ENCODE assay signal across 8 mouse cellular contexts in the genomic region with DNA sequence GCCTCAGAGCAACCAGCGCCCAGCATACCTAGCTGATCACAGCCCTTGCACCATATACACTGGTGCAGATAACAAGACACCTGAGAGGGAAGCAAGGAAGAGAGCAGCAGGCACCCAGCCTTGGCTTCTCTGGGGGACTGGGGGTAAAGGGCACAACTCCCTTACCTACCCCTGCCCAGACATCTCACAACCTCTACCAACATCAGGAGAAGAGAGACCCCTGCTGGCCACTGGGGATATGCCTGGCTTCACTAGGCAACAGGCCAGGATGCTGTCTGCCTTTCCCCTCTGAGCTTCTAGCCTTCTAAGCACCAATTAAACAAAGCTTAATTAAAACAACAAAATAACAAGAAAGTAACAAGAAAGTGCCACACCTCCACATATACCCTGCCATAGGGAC. TPM values are rescaled to one million over a fixed set of nuclear protein-coding genes. Genes with fewer than 3 reads are reported as not detected.
DNase-seq lines count a peak whose midpoint lies in the region; ATAC-seq lines count a peak whose summit lies in the region.

No protein-coding gene starts in this region.

- no peak overlapping the region for H3K27ac ChIP-seq in midbrain, embryonic 11.5 days (ENCODE audit: low read depth, low read length)
- H3K27ac ChIP-seq in midbrain, embryonic 15.5 days, result no peak overlapping the region
- no peak overlapping the region for H3K27ac ChIP-seq in embryonic facial prominence, embryonic 11.5 days (replicated peaks; ENCODE audit: low read depth, low read length)
- no peak overlapping the region for H3K27ac ChIP-seq in liver, embryonic 11.5 days (ENCODE audit: low read depth, low read length)

- no peaks in the 10 kb centered on the region for H3K4me1 ChIP-seq in midbrain, embryonic 11.5 days (ENCODE audit: control insufficient read depth, insufficient read depth, low read length)
- peaks cover 13% of the 10 kb centered on the region for H3K4me1 ChIP-seq in midbrain, embryonic 15.5 days
- H3K4me1 ChIP-seq in embryonic facial prominence, embryonic 11.5 days (ENCODE audit: control insufficient read depth, insufficient read depth, low read length), result no peaks in the 10 kb centered on the region
- H3K4me1 ChIP-seq in liver, embryonic 11.5 days (replicated peaks; ENCODE audit: control insufficient read depth, insufficient read depth, low read length), result no peaks in the 10 kb centered on the region

- DNase-seq in midbrain, embryonic 11.5 days (ENCODE audit: low spot score, missing footprints), result peak; percentile 93
- DNase-seq in adrenal gland, postnatal 14 days, result peak; percentile 67
- peak; percentile 65 for DNase-seq in embryonic facial prominence, embryonic 11.5 days (ENCODE audit: low spot score)
- DNase-seq in kidney, adult 9 months, result peak; percentile 46
- peak; percentile 54 for DNase-seq in liver, embryonic 11.5 days (ENCODE audit: low spot score)
- DNase-seq in retina, postnatal 7 days (ENCODE audit: low read depth, low spot score), result peak; percentile 17

- H3K9ac ChIP-seq in midbrain, embryonic 11.5 days (ENCODE audit: low read length), result no peak overlapping the region
- no peak overlapping the region for H3K9ac ChIP-seq in midbrain, embryonic 15.5 days
- H3K9ac ChIP-seq in embryonic facial prominence, embryonic 11.5 days (replicated peaks; ENCODE audit: low read length), result no peak overlapping the region
- H3K9ac ChIP-seq in liver, embryonic 11.5 days (ENCODE audit: low read depth, low read length), result no peak overlapping the region

- no peak overlapping the region for H3K4me2 ChIP-seq in midbrain, embryonic 11.5 days
- no peak overlapping the region for H3K4me2 ChIP-seq in midbrain, embryonic 15.5 days
- no peak overlapping the region for H3K4me2 ChIP-seq in embryonic facial prominence, embryonic 11.5 days (ENCODE audit: low read depth, low read length)
- no peak overlapping the region for H3K4me2 ChIP-seq in liver, embryonic 11.5 days

- no peak overlapping the region for H3K4me3 ChIP-seq in midbrain, embryonic 11.5 days (ENCODE audit: low read depth, low read length)
- no peak overlapping the region for H3K4me3 ChIP-seq in midbrain, embryonic 15.5 days
- no peak overlapping the region for H3K4me3 ChIP-seq in embryonic facial prominence, embryonic 11.5 days (ENCODE audit: low read depth, low read length)
- H3K4me3 ChIP-seq in liver, embryonic 11.5 days (ENCODE audit: low read depth, low read length), result no peak overlapping the region

- no peaks in the 10 kb centered on the region for H3K9me3 ChIP-seq in midbrain, embryonic 11.5 days (ENCODE audit: control insufficient read depth, low read length)
- no peaks in the 10 kb centered on the region for H3K9me3 ChIP-seq in midbrain, embryonic 15.5 days
- no peaks in the 10 kb centered on the region for H3K9me3 ChIP-seq in embryonic facial prominence, embryonic 11.5 days (replicated peaks; ENCODE audit: control insufficient read depth, low read length)
- H3K9me3 ChIP-seq in liver, embryonic 11.5 days (ENCODE audit: control insufficient read depth, low read length), result no peaks in the 10 kb centered on the region

- WGBS in midbrain, embryonic 11.5 days, result 93% methylated on average over 1 of the region's 1 CpGs
- 100% methylated on average over 1 of the region's 1 CpGs for WGBS in midbrain, embryonic 15.5 days
- WGBS in embryonic facial prominence, embryonic 11.5 days, result 89% methylated on average over 1 of the region's 1 CpGs
- WGBS in liver, embryonic 11.5 days, result 91% methylated on average over 1 of the region's 1 CpGs

- no peaks in the 10 kb centered on the region for H3K36me3 ChIP-seq in midbrain, embryonic 11.5 days (ENCODE audit: control insufficient read depth, insufficient read depth, low read length)
- peaks cover 25% of the 10 kb centered on the region; the same call in 1 of the 2 replicates for H3K36me3 ChIP-seq in midbrain, embryonic 15.5 days (replicated peaks)
- no peaks in the 10 kb centered on the region for H3K36me3 ChIP-seq in embryonic facial prominence, embryonic 11.5 days (replicated peaks; ENCODE audit: control insufficient read depth, insufficient read depth, low read depth, low read length)
- H3K36me3 ChIP-seq in liver, embryonic 11.5 days (ENCODE audit: control insufficient read depth, insufficient read depth, low read length), result no peaks in the 10 kb centered on the region

- peak; percentile 54; the same call in 1 of the 2 replicates for ATAC-seq in midbrain, embryonic 11.5 days (ENCODE audit: low FRiP score)
- ATAC-seq in midbrain, embryonic 15.5 days (replicated peaks), result no peak
- ATAC-seq in embryonic facial prominence, embryonic 11.5 days (replicated peaks; ENCODE audit: insufficient number of reproducible peaks, low FRiP score, low TSS enrichment, low read depth), result no peak
- no peak for ATAC-seq in liver, embryonic 11.5 days (replicated peaks; ENCODE audit: low FRiP score)
- no peak for ATAC-seq in erythroid progenitor cell, adult 5-6 weeks (replicated peaks; ENCODE audit: low FRiP score, poor library complexity, severe bottlenecking)

- H3K27me3 ChIP-seq in midbrain, embryonic 11.5 days (ENCODE audit: control insufficient read depth, insufficient read depth, low read length), result no peaks in the 10 kb centered on the region
- no peaks in the 10 kb centered on the region for H3K27me3 ChIP-seq in midbrain, embryonic 15.5 days (replicated peaks)
- no peaks in the 10 kb centered on the region for H3K27me3 ChIP-seq in embryonic facial prominence, embryonic 11.5 days (ENCODE audit: control insufficient read depth, insufficient read depth, low read length)
- peaks cover 2% of the 10 kb centered on the region; the same call in 1 of the 2 replicates for H3K27me3 ChIP-seq in liver, embryonic 11.5 days (replicated peaks; ENCODE audit: control insufficient read depth, insufficient read depth, low read length)

RNA-seq across cellular contexts. Expression of gene Cacna1b, which starts 7.7 kb away (rescaled TPM):
- polyA plus RNA-seq in midbrain, embryonic 11.5 days (2014; fragmentation: Nextera tagmentation; extraction: Ambion mirVana), result 1.2 and 1.7 TPM in 2 replicates
- polyA plus RNA-seq in midbrain, embryonic 15.5 days (2015; fragmentation: Nextera tagmentation; extraction: Ambion mirVana), result 17.0 and 18.4 TPM in 2 replicates
- 2.9 and 3.0 TPM in 2 replicates for total RNA-seq in adrenal gland, postnatal 14 days (2021)
- 1.8 and 2.1 TPM in 2 replicates for polyA plus RNA-seq in embryonic facial prominence, embryonic 11.5 days (2014; fragmentation: Nextera tagmentation; extraction: Ambion mirVana)
- polyA plus RNA-seq in liver, embryonic 11.5 days (2014; fragmentation: Nextera tagmentation; extraction: Ambion mirVana), result 0.23 and 0.26 TPM in 2 replicates
- total RNA-seq in erythroid progenitor cell, adult 5-6 weeks (2015; ENCODE audit: low replicate concordance), result under 0.01 TPM in 1 of 2 replicates, not detected in the other
- total RNA-seq in erythroid progenitor cell, adult 5-6 weeks (2017; ENCODE audit: low replicate concordance), result 0.26 TPM in 1 of 2 replicates, not detected in the other

Comparison
In these comparisons a context has a peak if more than half of its experiments do, and no peak if none do; other contexts are left out.
1. DNase-seq: peak in every context shown above with its lines; median percentile 93 in midbrain, embryonic 11.5 days; 67 in adrenal gland, postnatal 14 days; 65 in embryonic facial prominence, embryonic 11.5 days; 54 in liver, embryonic 11.5 days; 46 in kidney, adult 9 months; 17 in retina, postnatal 7 days.